Mouse (Mus musculus) ES-Bruce4 (cell line): ENCODE data around the gene Tubgcp4.

ENCODE experiments used
- CTCF ChIP-seq: IDR thresholded peaks from one replicate; pipeline ENCODE4 v1.8.1; 2011; ENCODE audit warnings: low read depth, low read length
- EP300 ChIP-seq: IDR thresholded peaks from 2 replicates; pipeline ENCODE4 v1.6.1; 2011; ENCODE audit warnings: low read depth, low read length; ENCODE audit not compliant: insufficient read depth

GRCm38 (mm10) chr2:121170481-121170971 lies at the start of gene Tubgcp4:
- TF ChIP-seq CTCF (no peak), EP300 (no peak)
